Mouse (Mus musculus): ENCODE measurements around the gene Laptm5. TPM values are rescaled to one million over a fixed set of nuclear protein-coding genes. Genes with fewer than 3 reads are reported as not detected.

The Laptm5 gene
- total RNA-seq, 1 experiment = 40.0 TPM

DNA sequence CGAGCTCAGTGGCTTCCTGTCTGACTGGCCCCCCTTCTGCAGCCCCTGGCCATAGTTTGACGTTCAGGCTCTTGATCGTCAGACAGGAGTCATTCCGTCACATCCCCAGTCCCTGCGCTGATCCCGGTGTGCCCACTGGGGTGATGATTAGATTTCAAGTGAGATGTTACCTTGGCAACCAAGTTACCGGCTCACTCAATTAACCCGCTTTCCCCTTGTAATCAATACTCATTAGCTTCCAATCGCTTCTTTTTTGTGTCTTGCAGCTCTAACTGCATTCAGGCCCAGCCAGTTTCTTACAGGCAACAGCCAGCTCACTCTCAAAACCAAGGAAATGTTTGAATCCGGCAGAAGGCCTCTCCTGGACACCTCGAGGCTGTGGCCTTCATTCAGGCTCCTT is 40.5 kb upstream of the Laptm5 start:
- peaks cover 0 to 2% of the 10 kb centered on the region in 2 experiments; a peak in 1 of 4 replicates for H3K4me1 ChIP-seq (ENCODE audit: control insufficient read depth in 2 of 2, insufficient read depth in 2 of 2, low read length in 2 of 2, poor library complexity in 1 of 2)
- DNase-seq (ENCODE audit: low read depth, low spot score) = no peak
- no peak for TF ChIP-seq HCFC1 (IDR thresholded peaks at IDR 0.05; ENCODE audit: borderline replicate concordance, insufficient read depth, low read length)
- TF ChIP-seq ZNF384 (IDR thresholded peaks at IDR 0.05; ENCODE audit: low read depth, low read length) = no peak
- TF ChIP-seq MAFK (IDR thresholded peaks at IDR 0.05; ENCODE audit: insufficient read depth, low read depth, low read length) = no peak
- no peak for TF ChIP-seq ZC3H11A (IDR thresholded peaks at IDR 0.05; ENCODE audit: borderline replicate concordance, low read depth, low read length)
- no peak for TF ChIP-seq CHD2 (IDR thresholded peaks at IDR 0.05; ENCODE audit: low read depth, low read length)

DNA sequence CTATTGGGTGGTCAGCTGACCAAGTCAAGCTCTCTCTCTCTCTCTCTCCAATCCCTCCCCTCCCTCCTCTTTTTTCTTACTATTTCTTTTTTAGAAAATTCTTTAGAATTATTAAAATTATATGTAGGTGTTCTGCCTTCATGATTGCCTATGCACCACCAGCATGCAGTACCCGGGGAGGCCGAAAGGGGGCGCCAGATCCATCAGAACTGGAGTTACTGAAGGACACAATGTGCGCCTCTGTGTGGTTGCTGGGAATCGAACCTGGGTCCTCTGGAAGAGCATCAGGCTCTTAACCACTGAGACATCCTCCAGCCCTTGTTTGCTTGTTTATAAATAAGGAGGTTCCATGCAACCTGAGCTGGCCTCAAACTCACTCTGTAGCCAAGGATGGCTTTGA is 39.5 kb upstream of the Laptm5 start:
- H3K27ac ChIP-seq (ENCODE audit: insufficient read depth, low read depth, low read length, poor library complexity, severe bottlenecking) = no peak overlapping the region
- no peak overlapping the region for H3K9ac ChIP-seq (ENCODE audit: insufficient read depth, low read depth, low read length, poor library complexity, severe bottlenecking)
- peaks cover 0 to 4% of the 10 kb centered on the region in 2 experiments; a peak in 1 of 4 replicates for H3K4me1 ChIP-seq (ENCODE audit: control insufficient read depth in 2 of 2, insufficient read depth in 2 of 2, low read length in 2 of 2, poor library complexity in 1 of 2)
- no peaks in the 10 kb centered on the region for H3K36me3 ChIP-seq (ENCODE audit: control insufficient read depth, insufficient read depth, low read length, poor library complexity, severe bottlenecking)
- DNase-seq (ENCODE audit: low read depth, low spot score) = no peak
- in situ Hi-C loops (cut with MboI; ENCODE audit: low sequenced_read_pairs in 2 of 2, unreplicated experiment in 2 of 2) = no loop called here
- no peak for TF ChIP-seq HCFC1 (IDR thresholded peaks at IDR 0.05; ENCODE audit: borderline replicate concordance, insufficient read depth, low read length)
- no peak for TF ChIP-seq ZNF384 (IDR thresholded peaks at IDR 0.05; ENCODE audit: low read depth, low read length)
- TF ChIP-seq CHD2 (IDR thresholded peaks at IDR 0.05; ENCODE audit: low read depth, low read length) = no peak
- no peak for TF ChIP-seq MAFK (IDR thresholded peaks at IDR 0.05; ENCODE audit: insufficient read depth, low read depth, low read length)
- no peak for TF ChIP-seq ZC3H11A (IDR thresholded peaks at IDR 0.05; ENCODE audit: borderline replicate concordance, low read depth, low read length)
- no peak overlapping the region for H3K4me3 ChIP-seq (ENCODE audit: insufficient read depth in 1 of 2, low read depth in 1 of 2, low read length in 2 of 2, poor library complexity in 1 of 2, severe bottlenecking in 1 of 2)
- no peaks in the 10 kb centered on the region for H3K9me3 ChIP-seq (ENCODE audit: control insufficient read depth, insufficient read depth, low read depth, low read length)

More for the DNA sequence above, 40.5 kb upstream of the Laptm5 start:
- in situ Hi-C loops (cut with MboI; ENCODE audit: low sequenced_read_pairs in 2 of 2, unreplicated experiment in 2 of 2) = no loop called here
- H3K27ac ChIP-seq (ENCODE audit: insufficient read depth, low read depth, low read length, poor library complexity, severe bottlenecking) = no peak overlapping the region
- H3K9ac ChIP-seq (ENCODE audit: insufficient read depth, low read depth, low read length, poor library complexity, severe bottlenecking) = no peak overlapping the region
- no peaks in the 10 kb centered on the region for H3K9me3 ChIP-seq (ENCODE audit: control insufficient read depth, insufficient read depth, low read depth, low read length)
- H3K36me3 ChIP-seq (ENCODE audit: control insufficient read depth, insufficient read depth, low read length, poor library complexity, severe bottlenecking) = no peaks in the 10 kb centered on the region
- H3K4me3 ChIP-seq (ENCODE audit: insufficient read depth in 1 of 2, low read depth in 1 of 2, low read length in 2 of 2, poor library complexity in 1 of 2, severe bottlenecking in 1 of 2) = no peak overlapping the region

DNA sequence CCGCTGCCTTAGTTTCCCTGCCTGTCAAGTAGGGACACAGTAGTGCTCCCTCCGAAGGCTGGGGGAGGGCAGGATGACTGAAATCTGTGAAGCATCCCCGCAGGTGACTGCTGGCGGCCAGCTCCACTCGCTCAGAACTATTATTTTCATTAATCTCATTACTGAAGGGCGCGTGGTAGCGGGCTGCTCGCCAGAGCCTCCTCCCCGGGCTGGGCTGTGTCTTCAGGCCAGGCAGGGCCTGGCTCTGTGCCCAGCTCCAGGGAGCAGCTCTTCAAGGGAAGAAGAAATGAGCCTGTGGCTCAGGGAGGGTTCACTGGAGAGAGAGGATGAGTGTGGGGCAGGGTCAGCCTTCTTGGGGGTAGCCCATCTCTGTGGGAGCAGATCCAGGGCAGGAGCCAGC is 38.3 kb upstream of the Laptm5 start:
- H3K4me3 ChIP-seq (ENCODE audit: insufficient read depth in 1 of 2, low read depth in 1 of 2, low read length in 2 of 2, poor library complexity in 1 of 2, severe bottlenecking in 1 of 2) = no peak overlapping the region
- H3K9me3 ChIP-seq (ENCODE audit: control insufficient read depth, insufficient read depth, low read depth, low read length) = no peaks in the 10 kb centered on the region
- in situ Hi-C loops (cut with MboI; ENCODE audit: low sequenced_read_pairs in 2 of 2, unreplicated experiment in 2 of 2) = no loop called here
- no peak overlapping the region for H3K9ac ChIP-seq (ENCODE audit: insufficient read depth, low read depth, low read length, poor library complexity, severe bottlenecking)
- no peak for DNase-seq (ENCODE audit: low read depth, low spot score)
- no peak overlapping the region for H3K27ac ChIP-seq (ENCODE audit: insufficient read depth, low read depth, low read length, poor library complexity, severe bottlenecking)
- H3K36me3 ChIP-seq (ENCODE audit: control insufficient read depth, insufficient read depth, low read length, poor library complexity, severe bottlenecking) = no peaks in the 10 kb centered on the region
- TF ChIP-seq HCFC1 (IDR thresholded peaks at IDR 0.05; ENCODE audit: borderline replicate concordance, insufficient read depth, low read length) (no peak), ZNF384 (IDR thresholded peaks at IDR 0.05; ENCODE audit: low read depth, low read length) (no peak), MAFK (IDR thresholded peaks at IDR 0.05; ENCODE audit: insufficient read depth, low read depth, low read length) (no peak), ZC3H11A (IDR thresholded peaks at IDR 0.05; ENCODE audit: borderline replicate concordance, low read depth, low read length) (no peak), CHD2 (IDR thresholded peaks at IDR 0.05; ENCODE audit: low read depth, low read length) (no peak)
- peaks cover 0 to 4% of the 10 kb centered on the region in 2 experiments; a peak in 1 of 4 replicates for H3K4me1 ChIP-seq (ENCODE audit: control insufficient read depth in 2 of 2, insufficient read depth in 2 of 2, low read length in 2 of 2, poor library complexity in 1 of 2)

DNA sequence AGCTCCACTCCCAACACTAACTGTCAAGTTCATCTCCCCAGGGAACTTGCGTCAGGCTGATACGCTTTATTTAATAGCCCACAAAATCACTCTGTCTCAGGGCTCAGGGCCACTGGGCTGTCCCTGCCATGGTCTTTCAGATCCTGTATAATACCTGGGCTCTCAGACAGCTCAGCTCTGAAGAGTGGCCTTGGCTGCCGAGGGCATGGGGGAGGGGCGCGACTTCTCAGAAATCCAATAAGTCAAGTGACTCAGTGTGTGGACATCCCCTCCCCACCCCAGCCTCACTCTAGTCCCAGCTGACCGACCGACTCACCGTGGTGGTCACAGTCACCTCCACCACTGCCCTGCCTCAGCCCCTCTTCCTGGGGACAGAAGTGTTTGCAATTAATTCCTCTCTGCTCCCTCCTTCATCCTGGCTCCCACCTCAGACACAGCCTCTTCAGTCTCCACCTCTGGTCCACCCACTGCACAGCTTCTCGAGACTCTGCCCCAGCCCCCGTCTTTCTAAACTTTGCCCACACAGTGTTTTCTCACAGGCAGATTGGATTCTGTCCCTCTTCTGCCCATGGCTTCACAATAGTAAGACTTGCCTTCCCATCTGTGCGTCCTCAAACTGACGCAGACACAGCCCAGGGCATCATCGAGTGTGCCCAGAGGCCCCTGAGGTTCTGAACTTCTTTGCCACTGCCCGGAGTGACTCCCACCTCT is 36.8 kb upstream of the Laptm5 start:
- Histone ChIP-seq H3K9ac (ENCODE audit: insufficient read depth, low read depth, low read length, poor library complexity, severe bottlenecking) (no peak overlapping the region), H3K36me3 (ENCODE audit: control insufficient read depth, insufficient read depth, low read length, poor library complexity, severe bottlenecking) (no peaks in the 10 kb centered on the region), H3K9me3 (ENCODE audit: control insufficient read depth, insufficient read depth, low read depth, low read length) (no peaks in the 10 kb centered on the region), H3K4me1 (ENCODE audit: control insufficient read depth in 2 of 2, insufficient read depth in 2 of 2, low read length in 2 of 2, poor library complexity in 1 of 2) (peaks cover 0 to 4% of the 10 kb centered on the region in 2 experiments; a peak in 1 of 4 replicates), H3K4me3 (ENCODE audit: insufficient read depth in 1 of 2, low read depth in 1 of 2, low read length in 2 of 2, poor library complexity in 1 of 2, severe bottlenecking in 1 of 2) (no peak overlapping the region), H3K27ac (ENCODE audit: insufficient read depth, low read depth, low read length, poor library complexity, severe bottlenecking) (no peak overlapping the region)
- TF ChIP-seq MAFK (IDR thresholded peaks at IDR 0.05; ENCODE audit: insufficient read depth, low read depth, low read length) (no peak), CHD2 (IDR thresholded peaks at IDR 0.05; ENCODE audit: low read depth, low read length) (no peak), HCFC1 (IDR thresholded peaks at IDR 0.05; ENCODE audit: borderline replicate concordance, insufficient read depth, low read length) (no peak), ZC3H11A (IDR thresholded peaks at IDR 0.05; ENCODE audit: borderline replicate concordance, low read depth, low read length) (no peak), ZNF384 (IDR thresholded peaks at IDR 0.05; ENCODE audit: low read depth, low read length) (no peak)
- in situ Hi-C loops (cut with MboI; ENCODE audit: low sequenced_read_pairs in 2 of 2, unreplicated experiment in 2 of 2) = loop anchor here in 1 of 2 experiments (5.0 kb wide), 1 partner anchor 89 kb away; no protein-coding TSS in a partner anchor
- DNase-seq (ENCODE audit: low read depth, low spot score) = no peak
